Mouse (Mus musculus) thymus, postnatal 36 days (tissue): ENCODE measurements around the gene Gstm6.
"Not testable (repeated sequence)": the region's sequence is repeated elsewhere in the genome, so short reads cannot be mapped to it uniquely, and the experiment has no call there.

ENCODE experiments used
- DNase-seq, 2 experiments: peaks; one replicate each; pipeline ENCODE4 v3.0.0; 2022; ENCODE audit warnings: mixed read lengths in 2 of 2

Gene Gstm6

DNA sequence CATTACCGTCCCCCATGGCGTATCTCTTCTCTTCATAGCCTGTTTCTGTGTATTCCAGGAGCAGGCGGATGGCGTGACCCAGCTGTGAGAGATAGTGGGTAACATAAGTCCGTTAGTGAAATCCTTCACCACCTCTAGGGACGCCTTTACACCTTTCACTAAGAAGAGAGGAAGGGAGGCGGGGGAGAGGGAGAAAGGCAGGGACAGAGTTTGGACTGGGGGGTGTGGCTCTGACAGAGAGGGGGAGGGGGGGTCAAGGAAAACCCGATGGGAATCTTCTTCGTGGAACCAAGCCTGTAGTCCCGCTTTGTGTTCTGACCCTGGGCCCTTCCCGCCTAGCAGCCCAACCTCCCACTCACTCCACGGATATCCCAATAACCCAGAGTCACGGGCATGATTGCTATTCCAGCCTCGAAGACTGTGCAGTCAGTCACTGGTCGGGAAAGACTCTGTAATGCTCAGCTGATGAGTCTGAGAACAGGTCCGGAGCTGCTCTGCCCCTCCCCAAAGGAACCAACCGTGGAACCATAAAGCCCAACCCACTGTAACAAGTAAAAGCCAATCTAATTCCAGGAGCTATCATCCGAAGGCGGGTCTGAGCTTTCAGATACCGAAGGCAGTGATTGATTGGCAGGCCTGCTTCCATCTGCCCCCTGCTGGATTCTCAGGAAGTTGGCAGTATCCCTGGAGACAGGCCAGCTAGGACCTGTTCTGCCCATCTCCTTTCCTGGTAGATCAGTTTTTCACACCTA, at the start of gene Gstm6:
Gstm6 (minus strand) TSS at position 511 of the 752 bp plus-strand sequence.
- DNase-seq = no peak

GRCm38 (mm10) chr3:107986041-107986562, 42.6 kb upstream of the Gstm6 start, which contains the start of gene Gstm2:
Gene Gstm2, minus strand, starts transcription at chr3:107986453.
- no peak for DNase-seq

DNA sequence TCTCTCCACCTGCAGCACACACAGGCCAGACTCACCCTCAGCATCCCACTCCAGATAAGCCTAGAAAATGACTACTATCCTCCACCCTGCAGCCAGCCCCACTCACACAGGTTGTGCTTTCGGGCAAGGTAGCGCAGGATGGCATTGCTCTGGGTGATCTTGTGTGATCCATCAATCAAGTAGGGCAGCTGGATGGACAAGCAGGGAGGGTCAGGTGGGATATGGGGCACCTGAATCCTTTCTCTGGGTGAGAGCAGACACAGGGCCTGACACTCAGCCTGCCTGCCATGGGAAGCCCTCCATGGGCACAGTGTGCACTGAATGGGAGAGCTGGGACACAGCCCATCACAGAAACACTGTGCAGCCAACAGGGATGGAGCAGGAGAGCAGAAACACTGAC, 41.6 kb upstream of the Gstm6 start:
- DNase-seq = not testable (repeated sequence)

- DNase-seq = no peak
Measured at GRCm38 (mm10) chr3:107984471-107984870, 40.9 kb upstream of the Gstm6 start.

DNA sequence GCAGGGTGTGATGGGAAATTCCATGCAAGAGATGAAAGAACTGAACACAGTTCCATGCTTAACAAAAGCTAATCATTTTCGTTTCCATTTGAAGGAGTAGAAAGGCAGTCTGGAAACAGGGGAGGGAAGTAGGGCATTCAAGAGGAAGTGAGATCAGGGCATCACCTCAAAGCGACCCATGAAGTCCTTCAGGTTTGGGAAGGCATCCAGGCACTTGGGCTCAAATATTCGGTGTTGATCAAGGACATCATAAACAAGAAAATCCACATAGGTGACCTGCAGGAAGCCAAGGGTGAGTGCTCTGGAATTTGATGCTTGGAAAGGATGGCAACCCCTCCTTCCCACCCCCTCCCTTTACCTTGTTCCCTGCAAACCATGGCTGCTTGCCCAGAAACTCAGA, 40.2 kb upstream of the Gstm6 start:
- no peak for DNase-seq

GRCm38 (mm10) chr3:107982726-107983125, 39.2 kb upstream of the Gstm6 start:
- no peak for DNase-seq

DNA sequence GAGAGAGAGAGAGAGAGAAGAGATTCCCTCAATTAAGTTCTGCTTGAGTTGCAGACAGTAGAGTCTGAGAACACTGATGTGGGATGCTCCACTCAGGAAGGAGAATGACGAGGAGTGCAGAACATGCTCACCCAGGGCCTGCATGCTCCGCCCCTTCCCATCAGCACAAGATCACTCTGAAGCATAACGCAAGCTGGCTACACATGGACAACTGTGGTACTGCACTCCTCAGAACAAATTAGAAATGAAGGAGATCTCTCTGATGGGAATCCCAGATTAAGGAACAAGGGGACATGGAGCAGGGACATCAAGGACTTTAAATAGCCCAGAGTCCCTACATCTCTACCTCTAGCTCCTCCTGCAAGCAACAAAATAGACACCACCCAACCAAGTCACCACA, 37.7 kb upstream of the Gstm6 start:
- DNase-seq = no peak

DNA sequence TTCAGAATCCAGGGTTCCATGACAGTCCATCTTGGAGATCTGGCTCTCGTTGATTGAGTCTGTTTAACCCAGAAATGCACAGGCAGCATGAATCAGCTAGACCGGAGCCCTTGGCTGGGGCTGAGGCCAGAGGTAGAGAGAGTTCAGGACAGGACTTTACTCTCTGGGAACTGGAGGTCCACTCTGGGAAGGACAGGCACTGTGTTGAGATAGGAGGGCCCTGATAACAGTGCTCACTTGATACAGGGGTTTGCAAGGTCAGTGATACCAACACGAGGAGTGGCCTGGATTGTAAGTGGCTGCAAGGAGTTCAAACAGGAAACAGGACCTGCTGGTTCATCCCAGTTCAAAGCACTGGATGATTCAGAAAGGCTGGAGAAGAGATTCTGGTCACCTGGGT, 34.1 kb upstream of the Gstm6 start:
- DNase-seq = no peak

GRCm38 (mm10) chr3:107974237-107974636, 30.7 kb upstream of the Gstm6 start:
- no peak for DNase-seq

- DNase-seq = no peak
Measured at GRCm38 (mm10) chr3:107972070-107972469, 28.5 kb upstream of the Gstm6 start.

DNA sequence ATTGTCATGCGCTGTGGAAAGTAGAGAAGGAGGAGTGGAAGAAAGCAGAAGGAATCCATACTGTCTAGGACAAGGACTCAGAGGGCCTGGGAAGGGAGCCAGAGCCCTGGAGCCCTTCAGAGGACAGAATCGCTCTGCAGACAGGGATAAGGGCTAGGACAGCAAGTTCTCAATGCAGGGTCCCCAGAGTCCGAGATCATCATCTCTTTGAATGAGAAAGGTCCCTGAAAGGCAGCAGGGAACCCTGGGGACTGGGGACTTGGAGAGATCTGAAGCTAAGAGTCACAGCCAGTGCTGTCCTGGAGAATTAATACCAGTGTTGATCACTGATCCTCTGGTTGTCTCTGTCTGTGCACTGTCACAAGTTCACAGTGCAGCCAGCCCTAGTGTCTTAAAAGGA, 27.6 kb upstream of the Gstm6 start:
- not testable (repeated sequence) for DNase-seq

DNA sequence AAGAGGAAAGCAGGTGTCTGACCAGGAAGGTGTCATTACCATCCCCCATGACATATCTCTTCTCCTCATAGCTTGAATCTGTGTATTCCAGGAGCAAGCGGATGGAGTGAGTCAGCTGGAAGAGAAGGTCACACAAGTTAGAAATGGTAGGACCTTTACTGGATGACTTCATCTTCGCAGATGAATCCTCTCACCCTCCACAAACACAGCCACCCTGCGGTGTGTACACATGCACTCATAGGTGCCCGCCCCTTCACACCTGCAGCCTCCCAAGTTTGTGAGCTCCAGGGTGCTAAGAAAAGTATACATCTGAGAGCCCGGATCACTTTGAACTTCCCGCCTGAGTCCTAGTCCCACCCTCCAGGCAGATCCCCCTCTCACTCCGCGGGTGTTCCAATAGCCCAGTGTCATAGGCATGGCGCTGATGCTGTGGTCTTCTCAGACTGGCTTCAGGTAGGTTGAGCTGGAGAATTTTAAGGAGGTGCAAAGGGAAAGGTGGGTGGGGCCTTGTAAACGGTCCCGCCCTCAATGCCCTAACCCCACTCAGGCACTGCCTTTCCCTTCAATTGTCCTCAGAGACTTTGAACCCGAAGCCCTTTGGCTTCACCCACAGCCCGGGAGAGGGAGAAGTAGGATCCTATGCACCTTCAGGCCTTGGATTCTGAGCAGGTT, 25.3 kb upstream of the Gstm6 start, which contains the start of gene Gstm3:
Gstm3 (minus strand) TSS at position 560 of the 672 bp plus-strand sequence.
- DNase-seq = no peak

GRCm38 (mm10) chr3:107966631-107967030, 23.1 kb upstream of the Gstm6 start:
- no peak for DNase-seq

DNA sequence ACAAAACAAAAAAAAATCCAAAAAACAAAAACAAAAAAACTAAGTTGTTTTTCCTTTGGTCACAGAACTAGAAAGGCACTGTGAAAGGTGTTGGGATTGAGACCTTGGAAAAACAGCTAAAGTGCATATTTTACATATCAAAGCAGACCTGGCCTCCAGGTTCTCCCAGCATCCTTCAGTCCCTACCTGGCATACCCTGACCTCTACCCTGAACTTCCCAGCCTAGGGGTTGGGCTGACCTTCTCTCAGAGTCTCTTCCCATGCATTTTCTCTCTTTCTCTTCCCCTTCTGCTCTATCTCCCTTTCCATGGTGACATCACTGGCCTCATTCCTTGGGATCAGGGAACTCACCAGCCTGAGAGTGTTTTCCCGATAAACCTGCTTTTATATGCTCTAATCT, 22.0 kb upstream of the Gstm6 start:
- DNase-seq = no peak

DNA sequence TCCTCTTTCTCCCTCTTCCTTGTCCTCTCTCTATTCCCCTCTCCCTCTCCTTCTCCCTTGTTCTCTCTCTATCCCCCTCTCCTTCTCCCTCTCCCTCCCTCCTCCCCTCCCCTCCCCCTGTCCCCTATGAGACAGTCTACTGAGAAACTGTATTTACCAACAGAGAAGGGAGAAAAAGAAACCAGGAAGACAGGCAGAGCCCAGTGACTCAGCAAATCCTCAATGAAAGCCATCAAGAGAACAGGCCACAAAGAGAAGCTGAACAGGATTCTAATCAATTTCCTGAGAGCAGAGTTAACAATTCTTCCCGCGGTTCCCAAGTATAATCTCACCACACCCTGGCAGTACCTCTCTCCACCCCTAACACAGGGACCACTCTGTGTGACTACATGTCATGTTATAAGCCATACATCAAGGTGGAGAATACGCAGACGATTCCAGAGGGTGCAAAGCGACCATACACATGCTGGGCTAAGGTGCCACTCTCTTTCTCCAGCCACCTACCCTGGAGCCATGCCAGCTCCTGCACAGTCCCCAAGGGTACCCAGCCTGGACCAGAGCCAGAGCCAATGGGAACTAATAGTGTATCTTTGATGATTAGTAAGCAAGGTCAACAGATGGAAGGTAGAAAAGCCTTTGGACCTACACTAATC, 21.2 kb upstream of the Gstm6 start:
- DNase-seq = no peak

DNA sequence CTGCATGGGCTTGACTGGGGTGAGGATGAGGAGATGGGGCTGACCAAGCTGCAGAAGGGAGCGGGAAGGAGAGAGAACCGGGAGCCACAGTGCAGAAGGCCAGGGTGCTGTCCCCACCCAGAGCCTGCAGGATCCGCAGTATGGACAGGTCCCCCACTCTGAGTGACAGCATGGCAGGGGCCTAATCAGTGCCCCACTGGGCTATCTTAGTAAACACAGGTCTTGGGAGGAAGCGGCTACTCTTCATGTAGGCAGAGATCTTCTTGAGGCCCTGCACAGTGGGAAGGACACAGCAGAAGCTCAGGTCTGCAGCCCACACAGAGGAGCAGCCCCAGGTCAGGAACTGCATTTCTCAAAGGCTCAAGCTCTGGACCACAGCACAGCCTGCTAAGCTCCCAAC, 20.5 kb upstream of the Gstm6 start:
- no peak for DNase-seq

DNA sequence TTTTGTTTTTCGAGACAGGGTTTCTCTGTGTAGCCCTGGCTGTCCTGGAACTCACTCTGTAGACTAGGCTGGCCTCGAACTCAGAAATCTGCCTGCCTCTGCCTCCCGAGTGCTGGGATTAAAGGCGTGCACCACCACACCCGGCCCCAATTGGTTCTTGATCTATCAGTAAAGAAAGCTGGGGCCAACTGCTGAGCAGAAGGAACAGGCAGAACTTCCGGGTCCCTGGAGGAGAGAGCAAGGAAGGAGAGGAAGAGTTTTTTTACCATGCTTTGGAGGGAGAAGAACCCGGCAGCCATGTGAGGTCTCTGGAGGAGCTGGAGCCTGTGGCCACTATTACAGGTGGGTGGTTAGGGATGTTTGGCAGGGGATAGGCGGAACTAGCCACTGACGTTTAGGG, 11.7 kb upstream of the Gstm6 start:
- DNase-seq = not testable (repeated sequence)

GRCm38 (mm10) chr3:107953906-107954305, 10.4 kb upstream of the Gstm6 start:
- DNase-seq = no peak

DNA sequence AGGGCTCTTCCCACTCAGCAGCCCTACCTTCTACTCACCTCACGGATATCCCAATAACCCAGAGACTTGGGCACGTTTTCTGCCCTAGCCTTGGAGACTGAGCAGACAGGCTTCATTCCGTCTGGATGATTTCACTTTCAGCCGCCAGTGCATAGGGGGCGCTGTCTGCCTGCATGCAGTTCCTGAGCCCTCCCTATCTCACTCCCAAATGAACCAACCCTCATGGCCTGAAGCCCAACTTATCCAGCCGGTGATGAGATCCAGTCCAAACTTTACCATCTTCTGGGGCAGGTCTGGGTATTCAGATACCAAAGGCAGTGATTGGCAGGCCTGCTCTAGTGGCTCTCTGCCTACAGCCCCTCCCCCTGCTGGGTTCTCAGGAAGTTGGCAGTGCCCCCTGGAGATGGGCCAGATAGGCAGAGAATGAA, 9.8 kb upstream of the Gstm6 start:
- DNase-seq = peak; percentile 34 to 38

DNA sequence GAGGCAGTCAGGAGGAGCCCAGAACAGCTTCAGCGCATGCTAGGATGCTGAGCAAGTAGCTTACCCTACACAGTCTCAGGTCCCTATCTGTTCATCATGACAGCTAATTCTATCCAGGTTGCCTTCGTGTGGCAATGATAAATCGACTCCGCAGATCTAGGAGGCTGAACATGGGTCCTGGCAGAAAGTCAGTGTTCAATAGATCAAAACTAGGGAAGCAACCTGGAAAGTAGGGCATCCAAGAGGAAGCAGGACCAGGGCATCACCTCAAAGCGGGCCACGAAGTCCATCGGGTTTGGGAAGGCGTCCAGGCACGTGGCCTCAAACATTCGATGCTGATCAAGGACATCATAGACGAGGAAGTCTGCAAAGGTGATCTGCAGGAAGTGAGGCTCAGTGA, 7.0 kb upstream of the Gstm6 start:
- DNase-seq = no peak

GRCm38 (mm10) chr3:107949461-107949860, 5.9 kb upstream of the Gstm6 start:
- DNase-seq = not testable (repeated sequence)

DNA sequence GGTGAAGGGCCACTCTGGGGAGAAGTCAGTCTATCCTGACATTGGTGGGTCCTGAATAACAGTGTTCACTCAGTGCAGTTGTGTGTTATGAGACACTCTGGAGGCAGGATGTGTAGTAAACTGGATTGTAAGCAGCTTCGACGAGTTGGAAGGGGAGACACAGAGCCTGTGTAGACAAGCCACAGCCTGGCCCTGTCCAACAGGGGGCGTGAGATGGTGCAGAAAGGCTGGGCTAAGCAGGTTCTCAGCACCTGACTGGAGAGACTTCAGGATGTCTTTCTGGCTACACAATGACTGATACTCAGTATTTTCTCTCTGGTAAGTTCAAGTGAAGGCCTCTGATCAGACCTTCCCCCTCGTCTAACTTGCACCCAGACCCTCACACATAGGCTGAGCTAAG, 2.2 kb upstream of the Gstm6 start:
- no peak for DNase-seq

DNA sequence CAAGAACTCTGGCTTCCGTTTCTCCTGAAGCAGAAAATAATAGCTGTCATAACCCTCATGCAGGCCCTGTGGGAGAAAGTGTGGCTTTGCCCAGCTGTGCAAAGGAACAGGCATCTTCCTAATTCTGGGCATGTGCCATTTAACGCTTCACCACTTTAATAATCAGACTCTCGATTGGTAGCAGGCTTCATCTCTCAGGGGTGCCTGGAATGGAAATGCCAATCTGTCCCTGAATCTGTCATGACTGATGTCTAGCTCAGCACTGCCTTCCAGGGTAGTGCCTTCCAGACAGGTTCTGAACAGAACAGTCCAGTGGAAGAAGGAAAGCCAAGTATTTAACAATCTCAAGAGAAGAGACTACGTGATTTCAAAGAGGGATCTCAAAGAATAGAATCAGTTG, 2.3 kb downstream of the Gstm6 start:
- no peak for DNase-seq

GRCm38 (mm10) chr3:107940524-107940923, 3.0 kb downstream of the Gstm6 start:
- no peak for DNase-seq
